Mouse (Mus musculus) thymus, postnatal 0 days (tissue): ENCODE measurements around the gene Ddit4. TPM values are rescaled to one million over a fixed set of nuclear protein-coding genes. Genes with fewer than 3 reads are reported as not detected.

Experiments
- DNase-seq: peaks from one replicate; pipeline ENCODE4 v3.0.0-alpha.2; 2015; ENCODE audit warnings: low spot score
- polyA plus RNA-seq: library from polyadenylated mRNA; unstranded; fragments of >200 nt; fragmentation: Nextera tagmentation; extraction: Ambion mirVana; gene quantifications from 2 replicates; pipeline ENCODE4 v1.2.1, GENCODE M21; 2015

The Ddit4 gene
- polyA plus RNA-seq, 1 experiment from 2014 or later, result 54.7 TPM

DNA sequence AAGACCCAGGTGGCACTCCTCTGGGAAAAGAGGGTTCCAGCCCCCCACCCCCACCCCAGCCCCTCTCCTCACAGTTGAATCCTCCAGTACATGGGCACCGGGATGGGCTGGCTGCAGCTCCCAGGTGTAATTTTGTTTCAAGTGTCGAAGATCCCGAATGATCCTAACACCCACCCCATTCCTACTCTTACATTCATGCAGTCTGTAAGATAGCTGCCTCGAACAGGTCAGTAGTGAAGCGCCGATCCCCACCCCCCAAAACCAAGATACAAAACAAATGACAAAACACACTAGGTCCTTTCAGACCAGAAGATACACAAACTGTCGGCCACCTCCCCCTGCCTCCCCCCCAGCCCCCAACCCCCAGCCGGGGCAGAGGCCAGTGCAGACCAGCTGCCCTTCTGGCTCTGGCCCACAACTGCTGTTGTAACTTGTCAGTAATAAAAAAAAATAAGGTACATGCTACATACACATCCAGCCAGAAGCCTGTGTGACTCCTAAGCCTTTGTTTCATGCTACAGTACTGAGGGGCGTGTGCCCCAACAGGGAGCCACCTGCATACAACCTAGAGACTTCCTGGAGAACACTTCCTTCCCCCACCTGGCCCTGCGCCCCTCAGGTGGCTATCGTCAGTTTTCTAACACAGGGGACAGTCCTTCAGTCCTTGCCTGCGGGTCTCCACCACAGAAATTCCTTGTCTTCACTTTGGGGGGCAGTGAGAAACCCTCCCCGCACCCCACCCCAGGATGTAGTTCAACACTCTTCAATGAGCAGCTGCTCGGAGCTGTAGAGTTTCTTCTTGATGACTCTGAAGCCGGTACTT lies 1.6 kb downstream of the Ddit4 start:
- DNase-seq, result peak; percentile 77

DNA sequence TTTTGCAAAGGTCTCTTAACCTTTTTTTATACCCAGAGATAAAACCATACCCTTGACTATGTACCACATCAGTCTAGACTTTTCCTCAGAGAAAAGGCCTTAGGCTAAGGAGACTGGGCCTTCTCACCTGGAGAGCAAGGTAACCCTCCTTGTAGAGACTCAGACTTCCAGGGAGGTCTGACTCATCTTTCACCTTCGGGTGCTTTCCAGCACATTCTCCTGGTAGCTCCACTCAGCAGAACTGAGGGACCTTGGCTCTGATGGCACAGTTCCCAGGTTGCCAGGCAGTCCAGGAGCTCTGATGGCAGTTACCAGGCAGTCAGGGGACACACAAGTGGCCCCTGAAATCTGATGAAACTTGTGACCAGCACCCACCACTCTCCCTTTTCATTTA lies 2.4 kb downstream of the Ddit4 start:
- no peak for DNase-seq

DNA sequence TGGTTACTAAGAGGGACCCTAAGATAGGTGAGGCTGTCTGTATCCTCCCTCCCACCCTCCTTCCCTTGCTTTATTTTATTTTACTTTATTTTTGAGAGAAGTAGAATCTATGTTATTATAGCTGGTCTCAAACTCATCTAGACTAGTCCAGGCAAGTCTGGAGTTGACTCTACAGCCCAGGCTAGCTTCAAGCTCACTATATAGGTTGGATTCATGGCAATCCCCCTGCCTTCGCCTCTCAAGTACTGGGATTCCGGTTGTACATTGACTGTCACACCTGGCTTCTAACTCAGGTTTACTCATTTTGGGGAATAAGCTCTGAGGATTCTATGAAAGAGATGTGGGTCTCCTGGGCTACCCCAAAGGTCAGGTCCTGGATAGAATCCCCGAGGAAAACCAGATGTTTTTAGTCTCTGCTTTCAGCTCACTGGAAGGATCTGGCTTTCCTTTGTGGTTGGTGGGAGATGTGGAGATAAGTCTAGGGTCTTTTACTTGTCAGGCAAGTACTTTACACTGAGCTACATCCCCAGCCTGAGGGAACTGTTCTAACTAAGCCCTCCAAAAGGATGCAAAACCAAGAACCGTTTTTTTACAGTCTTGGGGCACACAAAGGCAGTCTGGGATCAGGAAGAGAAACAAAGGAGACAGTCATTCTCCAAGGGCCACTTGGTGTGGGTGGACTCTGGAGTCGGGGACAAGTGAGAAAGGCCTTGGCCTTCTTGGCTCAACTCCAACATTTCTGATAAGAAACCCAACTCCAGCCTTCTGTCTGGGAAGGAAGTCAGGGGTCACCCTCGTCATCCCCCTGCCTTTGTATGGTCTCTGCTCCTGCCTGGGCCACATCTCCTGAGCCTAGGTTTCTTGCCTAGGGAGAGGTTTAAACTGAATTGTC lies 3.0 kb downstream of the Ddit4 start:
- no peak for DNase-seq

DNA sequence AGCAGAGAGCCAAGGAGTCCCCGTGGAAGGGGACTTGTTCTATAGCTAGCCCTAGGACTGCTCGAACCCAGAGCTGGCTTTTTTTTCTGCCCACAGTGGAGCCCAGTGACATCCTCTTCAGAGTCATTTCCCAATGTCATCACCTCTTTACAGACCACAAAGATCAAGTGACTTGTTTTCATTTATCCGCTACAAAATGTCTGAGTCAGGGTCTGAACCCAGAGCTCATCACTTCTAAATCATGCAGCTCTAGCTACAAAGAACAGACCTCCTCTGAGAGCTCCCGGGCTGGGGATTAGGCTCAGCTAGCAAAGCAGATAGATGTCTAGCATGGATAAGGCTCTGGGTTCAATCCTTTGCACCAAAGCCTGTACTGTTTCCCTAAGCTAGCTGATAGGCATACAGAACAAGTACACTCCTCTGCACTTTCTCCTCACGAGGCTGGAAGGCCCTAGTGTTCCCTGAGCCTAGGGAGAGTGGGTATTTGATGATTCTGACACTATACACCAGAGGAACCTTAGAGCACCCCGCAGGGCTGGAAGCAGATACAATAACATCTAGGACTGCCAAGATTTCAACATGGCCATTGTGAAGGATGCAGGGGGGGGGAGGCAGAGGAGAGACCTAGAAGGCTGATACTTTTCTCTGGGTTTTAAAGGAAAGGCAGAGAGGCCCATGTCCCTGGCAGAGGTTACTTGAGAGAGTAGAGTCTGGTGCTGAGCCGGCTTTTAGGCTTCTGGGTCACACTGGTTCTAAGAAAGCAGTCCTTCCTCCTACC lies 4.1 kb downstream of the Ddit4 start:
- no peak for DNase-seq

DNA sequence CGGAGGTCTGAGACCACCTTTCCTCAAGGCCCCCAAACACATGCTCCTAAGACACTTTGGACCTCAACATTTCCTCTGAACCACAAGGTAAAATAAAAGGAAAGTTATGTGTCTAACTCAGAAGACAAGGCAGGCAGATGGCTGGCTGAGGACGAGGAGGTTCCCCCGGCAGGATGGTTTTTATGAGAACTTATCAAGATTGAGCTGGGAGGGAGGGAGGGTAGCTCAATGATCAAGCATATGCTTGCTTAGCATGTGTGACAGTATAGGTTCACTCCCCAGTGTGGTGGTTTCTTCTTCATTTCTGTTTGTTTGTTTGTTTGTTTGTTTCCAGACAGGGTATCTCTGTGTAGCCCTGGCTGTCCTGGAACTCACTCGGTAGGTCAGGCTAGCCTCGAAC lies 5.3 kb downstream of the Ddit4 start:
- no peak for DNase-seq

DNA sequence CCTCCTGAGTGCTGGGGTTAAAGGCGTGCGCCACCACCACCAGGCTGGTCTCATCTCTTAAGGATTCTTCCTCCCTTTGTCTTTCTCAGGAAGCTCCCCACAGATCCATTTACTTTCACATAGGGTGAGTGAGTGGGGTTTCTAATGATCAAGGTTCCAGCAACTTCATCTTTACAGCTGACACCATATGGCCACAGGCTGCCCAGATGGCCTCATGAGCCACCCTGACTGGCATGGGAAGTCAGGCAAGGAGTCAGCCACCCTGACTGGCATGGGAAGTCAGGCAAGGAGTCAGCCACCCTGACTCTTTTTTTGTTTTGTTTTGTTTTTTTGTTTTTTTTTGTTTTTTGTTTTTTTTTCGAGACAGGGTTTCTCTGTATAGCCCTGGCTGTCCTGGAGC lies 6.2 kb downstream of the Ddit4 start:
- DNase-seq, result no peak

DNA sequence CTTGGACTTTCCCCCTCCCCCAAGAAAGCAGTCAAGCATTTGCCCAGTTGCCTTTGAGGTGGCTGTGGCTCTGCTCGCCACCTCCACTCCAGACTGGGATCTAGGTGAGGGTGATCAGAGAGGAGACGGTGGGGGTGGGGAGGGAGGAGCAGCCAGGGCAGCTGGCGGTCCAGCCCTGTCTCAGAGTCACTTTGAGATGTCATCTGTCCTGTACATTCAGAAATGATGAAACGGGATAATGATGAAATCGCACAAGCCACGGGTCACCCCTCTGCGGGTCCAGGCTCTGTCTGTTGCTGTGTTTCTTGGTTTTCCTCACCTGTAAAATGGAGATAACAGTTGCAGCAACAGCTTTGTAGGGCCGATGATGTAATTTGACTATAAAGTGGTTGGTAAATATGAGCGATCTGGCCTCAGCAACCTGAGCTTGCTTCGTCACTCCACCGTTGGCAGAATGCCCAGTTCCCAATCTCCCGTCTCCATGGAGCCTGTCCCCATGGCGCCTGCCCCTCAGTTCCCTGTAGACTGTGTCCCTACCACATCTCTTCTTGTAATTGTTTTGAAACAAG lies 8.1 kb downstream of the Ddit4 start:
- no peak for DNase-seq

DNA sequence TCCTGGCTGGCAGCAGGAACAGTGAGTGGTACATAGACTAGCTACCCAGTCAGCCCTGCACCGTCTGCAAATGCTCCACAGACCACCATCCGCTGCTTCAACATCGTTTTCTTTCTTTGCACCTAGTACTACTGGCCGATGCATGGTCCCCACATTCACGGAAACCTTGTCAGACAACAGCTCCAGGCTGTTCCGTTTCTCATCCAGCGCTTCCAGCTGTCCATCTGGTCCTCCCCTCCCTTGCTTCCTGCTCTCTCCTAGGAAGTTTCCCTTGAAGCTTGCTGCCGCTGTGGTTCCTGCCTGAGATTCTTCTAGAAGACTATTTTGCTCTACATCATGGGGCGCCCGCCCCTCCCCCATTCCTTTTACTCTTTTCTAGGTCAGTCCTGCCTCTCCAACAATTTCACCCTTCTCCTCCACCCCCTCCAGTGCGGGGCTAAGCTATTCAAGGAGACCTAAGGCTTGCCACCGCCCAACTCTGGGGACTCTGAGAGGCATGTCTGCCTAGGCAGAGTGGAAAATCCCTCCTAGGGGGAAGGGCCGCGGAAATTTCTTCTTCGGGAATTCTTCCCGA lies 8.7 kb downstream of the Ddit4 start:
- peak; percentile 64 for DNase-seq

DNA sequence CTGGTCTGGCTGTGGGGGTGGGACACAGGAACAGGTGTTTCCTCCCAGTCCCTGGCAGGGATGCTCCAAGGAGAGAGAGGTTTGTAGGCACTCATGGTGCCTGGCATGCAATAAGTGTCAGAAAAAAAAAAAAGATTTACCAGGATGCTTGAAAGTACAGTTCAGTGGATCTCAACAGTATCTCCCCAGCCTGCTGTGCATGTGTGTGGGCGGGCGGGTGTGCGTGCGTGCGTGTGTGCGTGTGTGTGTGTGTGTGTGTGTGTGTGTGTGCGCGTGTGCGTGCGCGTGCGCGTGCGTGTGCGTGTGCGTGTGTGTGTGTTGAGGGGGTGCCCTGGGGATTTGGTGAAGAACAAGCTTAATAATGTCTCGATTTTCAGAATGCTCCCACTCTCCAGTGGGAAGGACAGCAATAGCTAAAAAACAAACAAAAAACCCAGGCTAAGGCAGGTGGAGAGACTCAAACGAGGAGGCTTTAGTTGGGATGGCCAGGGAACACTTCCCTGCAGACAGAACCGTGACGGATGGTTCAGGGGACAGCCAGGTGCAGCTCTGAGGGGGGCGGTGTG lies 9.3 kb downstream of the Ddit4 start:
- DNase-seq, result no peak

DNA sequence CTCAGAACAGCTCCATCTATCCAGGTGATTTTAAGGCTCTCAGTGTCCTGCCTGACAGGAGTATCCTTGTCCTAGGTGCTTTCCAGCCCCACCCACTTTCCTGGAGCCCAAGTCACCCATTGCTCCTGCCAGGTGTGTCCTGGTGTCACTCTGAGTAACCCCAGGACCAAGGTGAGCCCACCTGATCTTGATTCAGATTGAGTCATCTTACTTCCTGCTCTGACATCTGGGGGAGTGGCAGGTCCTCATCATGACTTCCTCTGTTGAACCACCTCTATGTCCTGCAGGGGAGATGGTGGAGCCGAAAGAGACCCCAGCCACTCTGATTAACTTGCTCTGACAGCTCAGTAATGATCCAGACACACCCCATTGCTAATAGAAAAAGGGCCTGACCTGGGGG lies 12.6 kb downstream of the Ddit4 start:
- DNase-seq, result no peak

DNA sequence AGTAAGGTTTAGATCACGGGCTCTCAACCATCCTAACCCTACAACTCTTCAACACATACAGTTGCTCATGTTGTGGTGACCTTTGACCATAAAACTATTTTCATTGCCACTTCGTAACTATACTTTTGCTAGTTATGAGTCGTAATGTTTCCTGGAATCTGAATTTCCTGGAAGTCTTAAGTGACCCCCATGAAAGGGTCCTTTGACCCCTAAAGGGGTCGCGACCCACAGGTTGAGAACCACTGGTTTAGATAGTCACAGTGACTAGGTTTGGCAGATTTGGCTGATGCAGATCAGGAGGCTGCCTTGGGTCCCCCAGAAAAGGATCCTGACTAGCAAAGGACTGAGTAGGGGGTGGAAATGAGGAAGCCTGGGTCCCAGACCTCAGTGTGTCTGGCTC lies 13.0 kb downstream of the Ddit4 start:
- DNase-seq, result no peak

DNA sequence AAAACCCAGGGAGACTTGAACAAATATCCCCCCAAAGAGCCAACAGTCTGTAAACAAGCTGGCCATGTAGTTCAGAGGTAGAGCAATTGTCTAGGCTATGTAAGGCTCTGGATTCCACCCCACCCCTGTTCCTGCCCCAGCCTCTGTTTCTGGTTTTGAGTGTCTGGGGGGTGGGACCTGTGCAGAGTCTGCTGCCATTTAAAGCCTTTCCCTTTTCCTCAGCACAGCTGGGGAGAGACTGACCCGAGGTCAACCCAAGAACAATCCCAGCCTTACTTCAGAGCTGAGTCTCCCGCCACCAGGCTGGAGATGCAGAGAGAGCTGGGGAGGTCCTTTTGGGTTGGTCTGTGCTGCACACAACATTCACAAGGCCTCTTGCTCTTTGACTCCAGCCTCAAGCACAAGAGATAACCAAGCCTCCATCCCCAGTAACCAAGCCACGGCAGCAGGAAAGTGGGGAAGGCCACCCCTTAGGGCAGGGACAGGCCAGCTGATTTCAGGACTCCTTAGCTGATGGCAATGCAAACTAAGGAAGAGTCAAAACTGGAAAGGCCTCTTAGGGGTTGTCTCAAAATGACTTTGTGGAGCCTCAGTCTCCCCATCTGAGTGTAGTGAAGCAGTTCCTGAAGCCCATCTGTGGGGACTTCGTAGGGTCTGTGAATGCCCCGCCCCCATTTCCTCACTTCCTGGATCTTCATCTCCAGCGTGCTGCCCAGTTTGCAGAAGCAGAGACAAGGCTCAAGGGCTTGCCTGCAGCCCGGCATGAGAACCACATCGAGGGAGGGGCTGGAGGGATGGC lies 15.4 kb downstream of the Ddit4 start:
- no peak for DNase-seq

DNA sequence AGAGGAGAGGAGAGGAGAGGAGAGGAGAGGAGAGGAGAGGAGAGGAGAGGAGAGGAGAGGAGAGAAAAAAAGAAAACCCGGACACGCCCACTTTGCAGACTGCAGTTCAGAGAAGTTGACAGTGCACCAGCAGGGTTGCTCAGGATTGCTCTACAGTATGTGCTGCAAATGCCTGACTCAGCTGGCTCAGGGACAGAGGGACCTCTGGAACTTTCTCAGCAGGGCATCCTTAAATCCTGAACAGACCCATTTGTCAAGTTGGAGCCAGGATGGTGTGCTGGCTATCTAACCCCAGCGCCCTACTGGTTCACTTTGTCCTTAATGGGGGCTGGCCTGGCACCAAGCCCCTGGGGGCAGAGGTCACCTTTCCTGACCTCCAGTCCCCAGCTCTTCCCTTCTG lies 17.6 kb downstream of the Ddit4 start:
- DNase-seq, result no peak

DNA sequence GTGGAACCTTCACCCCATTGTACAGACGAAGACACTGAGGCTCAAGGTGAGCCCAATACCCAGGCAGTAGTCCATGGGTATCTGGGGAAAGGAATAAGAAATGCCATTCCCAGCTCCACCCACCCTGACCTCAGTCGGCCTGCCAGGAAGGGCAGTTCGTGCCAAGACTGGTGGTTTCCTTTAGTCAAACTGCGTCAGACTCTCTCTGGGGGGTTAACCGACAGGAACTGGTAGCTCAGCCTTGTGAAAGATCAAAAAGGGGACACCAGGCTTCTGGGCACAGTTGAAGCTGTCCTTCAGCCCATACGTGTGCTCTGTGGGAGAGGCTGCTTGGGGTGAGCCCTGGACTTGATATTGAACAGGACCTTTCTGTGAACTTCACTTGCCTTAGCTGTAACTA lies 19.1 kb downstream of the Ddit4 start:
- DNase-seq, result peak; percentile 46

DNA sequence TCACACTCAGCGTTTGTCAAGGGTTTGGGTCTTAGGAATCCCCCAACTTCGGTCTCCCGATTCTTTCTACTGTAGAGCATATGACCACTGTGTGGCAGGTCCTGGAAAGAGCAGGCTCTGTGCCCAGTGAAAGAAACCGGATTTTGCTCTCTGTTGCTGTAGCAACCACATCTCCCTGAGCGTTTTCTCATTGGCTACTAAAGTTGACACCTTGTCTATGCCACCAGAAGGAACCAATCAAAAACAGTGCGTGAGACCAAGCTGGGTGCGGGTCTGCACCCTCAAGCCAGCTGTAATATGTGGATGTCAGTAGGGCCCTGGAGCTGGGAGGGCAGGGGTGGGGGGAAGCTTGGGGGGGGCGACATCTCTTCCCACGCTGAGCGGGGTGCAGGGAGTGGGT lies 20.6 kb downstream of the Ddit4 start:
- DNase-seq, result no peak

DNA sequence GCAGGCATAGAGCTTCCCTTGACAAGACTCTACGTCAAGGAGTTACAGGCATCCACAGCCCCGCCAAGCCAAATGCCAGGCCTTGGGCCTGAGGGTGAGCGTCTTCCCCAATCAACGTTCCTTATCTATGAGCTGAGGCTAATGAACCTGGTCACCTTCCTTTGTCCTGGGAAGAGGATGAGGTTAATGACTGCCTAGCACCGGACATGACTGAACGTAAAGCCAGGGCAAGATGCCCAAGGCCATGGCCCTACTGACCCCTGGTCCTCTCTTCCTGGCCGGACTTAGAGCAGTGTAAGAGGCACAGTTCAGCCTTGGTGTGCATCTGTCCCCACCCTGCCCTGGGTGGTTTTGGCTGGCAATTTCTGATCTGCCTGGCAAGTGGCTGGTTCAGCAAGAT lies 22.4 kb downstream of the Ddit4 start:
- no peak for DNase-seq

DNA sequence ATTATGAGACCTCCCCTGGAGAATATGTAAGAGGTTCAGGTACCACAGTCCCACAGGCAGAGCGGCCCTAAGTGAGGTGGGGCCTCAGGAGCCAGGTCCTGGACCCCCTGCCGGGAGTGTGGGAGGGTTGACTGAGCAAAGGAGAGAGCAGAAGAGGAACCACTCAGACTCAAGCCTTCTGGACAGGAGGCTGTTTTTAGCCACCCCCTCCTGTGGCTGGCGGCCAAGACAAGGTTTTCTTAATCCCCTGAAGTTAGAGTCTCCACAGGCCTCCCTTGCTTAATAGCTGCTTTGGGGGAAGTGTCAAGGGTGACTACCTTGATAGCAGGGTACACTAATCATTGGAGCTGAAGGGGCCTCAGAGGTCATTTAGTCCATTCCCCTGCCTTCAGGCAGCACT lies 27.3 kb downstream of the Ddit4 start:
- DNase-seq, result no peak

DNA sequence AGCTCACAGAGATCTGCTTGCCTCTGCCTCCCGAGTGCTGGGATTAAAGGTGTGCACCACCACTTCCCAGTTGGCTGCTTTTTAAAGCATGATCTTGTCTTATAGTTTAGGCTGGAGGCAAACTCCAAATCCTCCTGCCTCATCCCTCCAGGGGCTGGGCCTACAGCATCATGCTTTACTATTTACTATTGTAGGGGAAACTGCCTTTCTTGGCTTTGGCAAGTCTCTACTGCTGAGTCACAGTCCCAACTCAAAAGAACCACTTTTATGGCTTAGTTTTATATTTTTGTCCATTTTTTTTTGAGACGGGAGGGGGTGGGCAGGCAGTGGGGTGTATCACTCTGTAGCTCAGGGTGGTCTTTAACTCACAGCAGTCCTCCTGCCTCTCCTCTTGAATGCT lies 28.1 kb downstream of the Ddit4 start:
- no peak for DNase-seq

DNA sequence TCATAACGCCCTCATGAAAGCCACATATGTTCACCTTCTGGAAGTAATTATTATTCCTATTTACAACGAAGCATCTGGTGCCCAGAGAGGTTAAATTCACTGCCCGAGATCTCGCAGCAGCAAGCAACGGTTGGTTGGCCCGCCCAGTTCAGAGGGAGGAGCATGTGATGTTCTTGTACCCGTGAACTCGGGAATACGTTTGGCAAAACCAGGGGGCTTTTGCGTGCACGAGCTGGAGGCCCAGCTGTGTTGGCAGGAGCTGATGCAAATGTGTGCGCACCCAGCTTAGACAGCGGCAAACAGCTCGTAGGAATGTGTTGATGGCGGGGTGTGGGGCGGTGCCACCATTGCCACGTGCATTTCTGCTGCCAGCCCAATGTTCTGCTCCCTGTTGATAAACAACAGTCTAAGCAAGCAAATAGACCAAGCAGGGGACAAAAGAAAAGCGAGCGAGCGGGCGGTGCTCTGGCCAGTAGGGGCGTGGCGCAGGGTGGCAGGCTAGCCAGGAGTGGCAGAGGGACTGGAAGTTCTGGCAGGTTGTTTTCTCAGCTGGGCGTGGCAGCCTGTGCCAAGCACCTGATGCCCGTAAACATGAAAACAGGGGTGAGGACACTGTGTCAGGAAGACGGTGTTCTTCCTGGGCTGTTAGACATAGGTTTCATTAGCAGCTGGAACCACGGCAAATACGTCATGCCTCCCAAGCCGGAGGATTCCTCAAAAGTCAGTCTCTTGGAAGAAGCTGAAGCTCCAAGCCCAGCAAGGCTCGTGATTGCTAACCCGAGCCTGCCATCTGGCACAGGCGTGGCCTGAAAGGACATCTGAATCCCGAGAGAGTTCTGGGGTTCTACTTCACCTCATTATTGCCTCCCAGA lies 30.6 kb downstream of the Ddit4 start:
- peak; percentile 43 for DNase-seq
